In the genomic region with DNA sequence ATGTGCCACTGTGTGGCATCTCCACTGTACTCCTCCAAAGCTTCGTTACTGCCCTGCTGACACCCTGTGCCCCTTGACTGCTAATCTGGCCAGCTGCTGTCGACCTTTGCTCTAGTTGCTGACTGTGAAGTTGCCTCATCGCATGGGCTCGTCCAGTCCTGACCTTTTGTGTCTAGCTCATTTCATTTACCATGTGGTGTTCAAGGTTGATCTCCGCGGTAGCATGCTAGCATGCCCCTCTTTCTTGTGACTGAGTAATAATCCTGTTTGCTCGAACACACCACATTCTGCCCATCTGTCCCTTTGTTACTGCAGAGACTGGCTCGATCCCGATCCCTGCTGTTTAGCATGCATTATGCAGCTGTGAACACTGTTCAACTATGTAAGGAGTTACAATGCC, we compare ENCODE assay signal across 10 mouse cellular contexts.
A peak's percentile ranks its signal among the peaks of the same experiment; 100 is the strongest.
DNase-seq lines count a peak whose midpoint lies in the region; ATAC-seq and TF ChIP-seq lines count a peak whose summit lies in the region.
"Had no signal": no experiment of that assay in that cellular context is flagged by ENCODE, and none has a peak within 500 bp of the region (broad histone marks: within the 10 kb centered on the region; RNA-seq: fewer than 3 reads in every experiment).

No protein-coding gene starts in this region.

- TF ChIP-seq EP300 in liver, postnatal 0 days (IDR thresholded peaks at IDR 0.05; ENCODE audit: low read depth): 0 out of 2 replicates have a peak, but pooled peaks have one; percentile 39

- intact Hi-C loops in left cerebral cortex, postnatal 10 days (cut with DNase I): no loop called here

- no peaks in the 10 kb centered on the region for H3K9me3 ChIP-seq in forebrain, embryonic 10.5 days
- H3K9me3 ChIP-seq in forebrain, embryonic 16.5 days (ENCODE audit: control insufficient read depth, low read length): no peaks in the 10 kb centered on the region
- no peaks in the 10 kb centered on the region for H3K9me3 ChIP-seq in megakaryocyte, embryonic 14.5 days
- H3K9me3 ChIP-seq in liver, postnatal 0 days (ENCODE audit: low read length): no peaks in the 10 kb centered on the region

- no peak overlapping the region for H3K9ac ChIP-seq in forebrain, embryonic 16.5 days (replicated peaks; ENCODE audit: low read depth, low read length)
- no peak overlapping the region for H3K9ac ChIP-seq in liver, postnatal 0 days (replicated peaks)
- H3K9ac ChIP-seq: lung, embryonic 14.5 days had no signal

- no peaks in the 10 kb centered on the region for H3K27me3 ChIP-seq in forebrain, embryonic 10.5 days (ENCODE audit: poor library complexity, severe bottlenecking)
- no peaks in the 10 kb centered on the region for H3K27me3 ChIP-seq in forebrain, embryonic 16.5 days (replicated peaks; ENCODE audit: control insufficient read depth, insufficient read depth, low read length)
- no peaks in the 10 kb centered on the region for H3K27me3 ChIP-seq in megakaryocyte, embryonic 14.5 days (replicated peaks)
- no peaks in the 10 kb centered on the region for H3K27me3 ChIP-seq in liver, postnatal 0 days (ENCODE audit: insufficient read depth, low read length)

- no peak overlapping the region for H3K4me3 ChIP-seq in forebrain, embryonic 10.5 days
- no peak overlapping the region for H3K4me3 ChIP-seq in forebrain, embryonic 16.5 days (replicated peaks; ENCODE audit: low read length)
- peak overlapping the region; percentile 38 for H3K4me3 ChIP-seq in megakaryocyte, embryonic 14.5 days (replicated peaks)
- H3K4me3 ChIP-seq in liver, postnatal 0 days (ENCODE audit: low read depth, low read length): no peak overlapping the region
- no peak overlapping the region for H3K4me3 ChIP-seq in lung, adult 2 months (replicated peaks; ENCODE audit: extremely low read depth, low read depth, low read length)

- no peaks in the 10 kb centered on the region for H3K36me3 ChIP-seq in forebrain, embryonic 10.5 days (replicated peaks)
- H3K36me3 ChIP-seq in forebrain, embryonic 16.5 days (ENCODE audit: control insufficient read depth, insufficient read depth): no peaks in the 10 kb centered on the region
- no peaks in the 10 kb centered on the region for H3K36me3 ChIP-seq in megakaryocyte, embryonic 14.5 days (replicated peaks; ENCODE audit: low read length)
- H3K36me3 ChIP-seq in liver, postnatal 0 days (replicated peaks; ENCODE audit: insufficient read depth, low read length): no peaks in the 10 kb centered on the region

- TF ChIP-seq CTCF in liver, postnatal 0 days (IDR thresholded peaks at IDR 0.05; ENCODE audit: low read depth): no peak
- no peak for TF ChIP-seq CTCF in lung, adult 2 months (IDR thresholded peaks at IDR 0.05; ENCODE audit: insufficient read depth, low read length)

- ATAC-seq in forebrain, embryonic 16.5 days: no peak
- ATAC-seq in megakaryocyte, adult 5-6 weeks (ENCODE audit: poor library complexity, severe bottlenecking): no peak
- ATAC-seq in liver, postnatal 0 days: peak; percentile 94

- H3K27ac ChIP-seq in forebrain, embryonic 10.5 days: peak overlapping the region; percentile 51
- no peak overlapping the region for H3K27ac ChIP-seq in forebrain, embryonic 16.5 days (ENCODE audit: low read length)
- H3K27ac ChIP-seq in liver, postnatal 0 days (ENCODE audit: low read depth): peak overlapping the region; percentile 56

- DNase-seq in forebrain, embryonic 10.5 days (ENCODE audit: extremely low spot score, low spot score): no peak
- peak; percentile 84 for DNase-seq in kidney, adult 9 months
- DNase-seq in liver, postnatal 0 days: peak; percentile 71
- DNase-seq in left cerebral cortex, postnatal 10 days (ENCODE audit: extremely low spot score in 1 of 2, low spot score in 2 of 2): no peak
- DNase-seq in lung, adult 2 months: no peak
- DNase-seq: cerebellum, postnatal 10 days; lung, embryonic 14.5 days had no signal

- 66% methylated on average over 9 of the region's 9 CpGs for WGBS in forebrain, embryonic 10.5 days
- WGBS in forebrain, embryonic 16.5 days: 39% methylated on average over 9 of the region's 9 CpGs
- WGBS in liver, postnatal 0 days (ENCODE audit: insufficient replicate concordance): 56% methylated on average over 9 of the region's 9 CpGs
- WGBS in lung, adult 2 months: 78% methylated on average over 9 of the region's 9 CpGs

- H3K4me2 ChIP-seq in forebrain, embryonic 16.5 days (ENCODE audit: low read length): no peak overlapping the region
- no peak overlapping the region for H3K4me2 ChIP-seq in liver, postnatal 0 days (ENCODE audit: low read depth, low read length)
- H3K4me2 ChIP-seq: lung, embryonic 14.5 days had no signal

- no peak for TF ChIP-seq POLR2A in lung, adult 2 months (IDR thresholded peaks at IDR 0.05; ENCODE audit: borderline replicate concordance, extremely low read depth, low read depth, low read length)

- peaks cover 19% of the 10 kb centered on the region for H3K4me1 ChIP-seq in forebrain, embryonic 10.5 days
- H3K4me1 ChIP-seq in forebrain, embryonic 16.5 days (replicated peaks; ENCODE audit: control insufficient read depth, insufficient read depth, low read length): peaks cover 8% of the 10 kb centered on the region
- peaks cover 40% of the 10 kb centered on the region for H3K4me1 ChIP-seq in megakaryocyte, embryonic 14.5 days
- H3K4me1 ChIP-seq in liver, postnatal 0 days (ENCODE audit: insufficient read depth): peaks cover 14% of the 10 kb centered on the region
- no peaks in the 10 kb centered on the region; the same call in 1 of the 2 replicates for H3K4me1 ChIP-seq in lung, adult 2 months (ENCODE audit: control insufficient read depth, insufficient read depth, low read length)

Comparison
In these comparisons a context has a peak if more than half of its experiments do, and no peak if none do; other contexts are left out.
1. DNase-seq: peak in kidney, adult 9 months (single experiment) and liver, postnatal 0 days (single experiment); none in forebrain, embryonic 10.5 days (single experiment), left cerebral cortex, postnatal 10 days (0 of 2) and lung, adult 2 months (single experiment).